Mouse (Mus musculus): ENCODE data around the gene Phgr1.

Phgr1 gene

DNA sequence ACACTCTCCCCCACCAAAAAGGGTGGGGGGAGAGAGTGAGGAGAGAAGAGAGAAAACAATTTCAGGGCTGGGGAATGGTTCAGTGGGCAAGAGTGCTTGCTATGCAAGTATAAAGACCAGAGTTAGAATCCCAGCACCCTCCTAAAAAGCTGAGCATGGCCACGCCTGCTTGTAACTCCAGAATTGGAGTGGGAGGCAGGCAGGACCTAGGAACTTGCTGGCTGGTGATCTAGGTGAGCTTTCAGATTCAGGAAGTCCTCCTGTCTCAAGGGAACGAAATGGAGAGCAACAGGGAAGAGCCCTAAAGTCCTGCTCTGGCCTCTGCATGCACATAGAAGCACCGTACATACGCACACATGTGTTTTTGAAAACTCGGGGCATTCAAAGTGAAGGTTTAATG, 50.2 kb downstream of the Phgr1 start:
- no peak for DNase-seq (ENCODE audit: low read depth)

DNA sequence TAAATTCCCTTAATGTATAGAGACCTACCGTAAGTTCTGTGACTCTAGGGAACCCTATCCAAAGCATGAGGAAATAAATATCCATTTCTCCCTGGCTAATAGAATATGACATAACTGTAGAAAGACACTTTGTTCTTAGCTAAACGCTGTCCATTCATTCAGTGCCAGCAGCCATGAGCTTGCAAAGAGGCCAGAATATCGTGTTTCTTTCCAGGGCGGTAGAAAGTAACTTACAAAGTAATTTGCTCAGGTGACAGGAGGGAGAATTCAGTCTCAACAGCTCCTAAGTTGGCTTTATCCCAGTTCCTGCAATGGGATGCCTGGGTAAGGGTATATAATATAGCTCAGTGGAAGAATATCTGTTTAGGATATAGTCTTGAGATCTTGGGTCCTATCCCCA, 51.8 kb downstream of the Phgr1 start:
- DNase-seq (ENCODE audit: low read depth) = no peak

All from induced T-regulatory cell, adult 2 months (primary cell).